Mouse (Mus musculus) lung, postnatal 0 days (tissue): ENCODE results near the gene Map3k6.

Source experiments
- CTCF ChIP-seq: IDR thresholded peaks from 2 replicates; pipeline ENCODE4 v1.5.1; 2016; ENCODE audit warnings: antibody characterized with exemption, mild to moderate bottlenecking
- EP300 ChIP-seq: IDR thresholded peaks from 2 replicates; pipeline ENCODE4 v1.6.1; 2016; ENCODE audit warnings: antibody characterized with exemption, mild to moderate bottlenecking, control low read depth

DNA sequence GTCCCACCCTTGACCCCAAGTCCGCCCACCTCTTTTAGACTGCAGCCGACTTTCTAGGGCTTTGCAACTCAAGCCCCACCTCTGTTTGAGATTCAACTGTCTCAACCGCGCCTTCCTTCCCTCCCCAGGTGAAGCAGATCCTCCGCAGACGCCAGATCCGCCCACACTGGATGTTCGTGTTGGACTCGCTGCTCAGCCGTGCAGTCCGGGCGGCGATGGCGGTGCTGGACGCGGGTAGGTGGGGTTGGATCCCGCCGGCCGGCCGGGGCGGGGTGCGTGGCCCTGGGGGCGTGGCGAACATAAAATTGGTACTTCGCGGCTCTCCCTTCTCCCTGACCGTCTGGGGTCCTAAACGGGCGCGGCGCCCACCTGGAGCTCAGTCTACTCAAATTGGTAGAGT, 10.6 kb downstream of the Map3k6 start:
- TF ChIP-seq CTCF (no peak), EP300 (no peak)
